Mouse (Mus musculus) kidney, embryonic 14.5 days (tissue): Measurements from ENCODE around the gene Tmem170. TPM values are rescaled to one million over a fixed set of nuclear protein-coding genes. Genes with fewer than 3 reads are reported as not detected.

Experiments used
- ATAC-seq: fragments of 200-750 bp; cut with Nextera tagmentation; 2 replicates; pipeline ENCODE4 v1.8.0; 2017; ENCODE audit warnings: moderate number of reproducible peaks, mild to moderate bottlenecking, moderate TSS enrichment, moderate library complexity; ENCODE audit not compliant: low FRiP score, low TSS enrichment
- H3K27ac ChIP-seq: fragments of 300-500 bp; sonication (generic); 2 replicates; pipeline ENCODE4 v1.5.1; 2014; ENCODE audit warnings: low read depth, mild to moderate bottlenecking, low read length, moderate library complexity, mixed read lengths
- H3K27me3 ChIP-seq: fragments of 300-500 bp; sonication (generic); 2 replicates; pipeline ENCODE4 v1.6.1; 2014; ENCODE audit warnings: mild to moderate bottlenecking, low read length; ENCODE audit not compliant: control insufficient read depth, insufficient read depth
- H3K36me3 ChIP-seq: fragments of 300-500 bp; sonication (generic); 2 replicates; pipeline ENCODE4 v1.6.1; 2014; ENCODE audit warnings: low read length, mixed read lengths; ENCODE audit not compliant: control insufficient read depth, insufficient read depth
- H3K4me1 ChIP-seq: fragments of 300-500 bp; sonication (generic); 2 replicates; pipeline ENCODE4 v1.6.1; 2014; ENCODE audit warnings: low read length, mixed read lengths; ENCODE audit not compliant: control insufficient read depth, insufficient read depth
- H3K4me2 ChIP-seq: fragments of 300-500 bp; sonication (generic); replicated peaks from 2 replicates; pipeline ENCODE4 v1.6.1; 2014; ENCODE audit warnings: low read depth, mild to moderate bottlenecking, low read length
- H3K4me3 ChIP-seq: fragments of 300-500 bp; sonication (generic); 2 replicates; pipeline ENCODE4 v1.5.1; 2014; ENCODE audit warnings: mild to moderate bottlenecking, low read length
- H3K9ac ChIP-seq: fragments of 300-500 bp; sonication (generic); 2 replicates; pipeline ENCODE4 v1.6.1; 2014; ENCODE audit warnings: low read depth, mild to moderate bottlenecking, low read length, moderate library complexity
- H3K9me3 ChIP-seq: fragments of 300-500 bp; sonication (generic); 2 replicates; pipeline ENCODE4 v1.6.1; 2016; ENCODE audit warnings: low read length; ENCODE audit not compliant: control insufficient read depth
- WGBS: fragments of 180-500 bp; shearing (Covaris S2); extraction: QIAGEN DNeasy Blood & Tissue Kit; methylation state at CpG from one replicate; pipeline ENCODE4 v1.1.7; 2014; 5-methylcytosine and 5-hydroxymethylcytosine counted together
- polyA plus RNA-seq: library from polyadenylated mRNA; unstranded; fragments of >200 nt; fragmentation: Nextera tagmentation; extraction: Ambion mirVana; gene quantifications from 2 replicates; pipeline ENCODE4 v1.2.1, GENCODE M21; 2014

Gene Tmem170
- polyA plus RNA-seq, 1 experiment from 2014 or later: 11.7 TPM

GRCm38 (mm10) chr8:111905500-111906121 lies 29.1 kb upstream of the Tmem170 start:
- H3K9me3 ChIP-seq: no peaks in the 10 kb centered on the region
- no peak for ATAC-seq
- H3K9ac ChIP-seq: no peak overlapping the region
- H3K4me2 ChIP-seq: no peak overlapping the region
- 59% methylated on average over 8 of the region's 8 CpGs for WGBS
- H3K4me3 ChIP-seq: no peak overlapping the region
- 0 out of 2 replicates have a peak, but pooled peaks cover 6% of the 10 kb centered on the region for H3K4me1 ChIP-seq
- H3K27me3 ChIP-seq: peaks cover 14% of the 10 kb centered on the region; the same call in 1 of the 2 replicates
- no peak overlapping the region for H3K27ac ChIP-seq
- H3K36me3 ChIP-seq: no peaks in the 10 kb centered on the region

- no peak overlapping the region; the same call in 1 of the 2 replicates for H3K27ac ChIP-seq
Observed at GRCm38 (mm10) chr8:111902080-111902479, 25.5 kb upstream of the Tmem170 start.

DNA sequence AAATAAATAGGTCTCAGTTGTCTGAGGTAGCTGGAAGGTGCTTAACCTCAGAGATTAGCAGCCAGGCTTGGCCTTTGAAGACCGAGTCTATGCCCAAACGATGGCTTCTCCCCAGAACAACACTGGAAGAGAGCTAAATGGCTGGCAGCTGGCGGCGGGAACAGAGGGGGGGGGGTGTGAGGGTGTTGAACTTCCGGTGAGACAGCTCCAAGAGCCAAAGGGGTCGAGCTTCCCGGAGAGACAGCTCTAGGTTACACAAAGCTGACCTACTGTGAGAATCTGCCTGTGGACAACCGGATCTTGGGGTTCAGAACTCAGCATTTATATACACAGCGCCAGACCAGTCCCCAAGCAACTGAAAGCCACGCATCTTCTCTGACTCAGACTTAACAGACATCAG lies 22.0 kb upstream of the Tmem170 start:
- no peaks in the 10 kb centered on the region for H3K27me3 ChIP-seq
- no peak for ATAC-seq
- H3K9me3 ChIP-seq: no peaks in the 10 kb centered on the region
- no peak overlapping the region for H3K27ac ChIP-seq
- WGBS: 34% methylated on average over 10 of the region's 10 CpGs
- 0 out of 2 replicates have a peak, but pooled peaks cover 3% of the 10 kb centered on the region for H3K4me1 ChIP-seq
- H3K36me3 ChIP-seq: no peaks in the 10 kb centered on the region
- H3K4me2 ChIP-seq: no peak overlapping the region
- H3K9ac ChIP-seq: no peak overlapping the region
- no peak overlapping the region for H3K4me3 ChIP-seq

More at GRCm38 (mm10) chr8:111902080-111902479, 25.5 kb upstream of the Tmem170 start:
- ATAC-seq: peak; percentile 94
- 12% methylated on average over 5 of the region's 5 CpGs for WGBS
- no peak overlapping the region for H3K4me2 ChIP-seq
- 0 out of 2 replicates have a peak, but pooled peaks cover 3% of the 10 kb centered on the region for H3K4me1 ChIP-seq
- no peaks in the 10 kb centered on the region for H3K9me3 ChIP-seq
- no peaks in the 10 kb centered on the region for H3K27me3 ChIP-seq
- H3K36me3 ChIP-seq: no peaks in the 10 kb centered on the region
- H3K9ac ChIP-seq: no peak overlapping the region
- no peak overlapping the region for H3K4me3 ChIP-seq

GRCm38 (mm10) chr8:111894955-111895354 lies 18.4 kb upstream of the Tmem170 start:
- H3K4me2 ChIP-seq: no peak overlapping the region
- WGBS: 92% methylated on average over 7 of the region's 7 CpGs
- H3K27me3 ChIP-seq: peaks cover 17% of the 10 kb centered on the region
- H3K9me3 ChIP-seq: no peaks in the 10 kb centered on the region
- ATAC-seq: no peak
- H3K4me1 ChIP-seq: peaks cover 8% of the 10 kb centered on the region; the same call in 1 of the 2 replicates
- H3K27ac ChIP-seq: no peak overlapping the region
- H3K9ac ChIP-seq: no peak overlapping the region
- no peaks in the 10 kb centered on the region for H3K36me3 ChIP-seq
- H3K4me3 ChIP-seq: no peak overlapping the region

- no peak overlapping the region for H3K9ac ChIP-seq
- H3K4me3 ChIP-seq: no peak overlapping the region
- H3K27me3 ChIP-seq: peaks cover 27% of the 10 kb centered on the region
- ATAC-seq: no peak
- no peak overlapping the region for H3K27ac ChIP-seq
- H3K4me2 ChIP-seq: no peak overlapping the region
- no peaks in the 10 kb centered on the region for H3K36me3 ChIP-seq
- 55% methylated on average over 5 of the region's 5 CpGs for WGBS
- H3K4me1 ChIP-seq: peaks cover 17% of the 10 kb centered on the region; the same call in 1 of the 2 replicates
- no peaks in the 10 kb centered on the region for H3K9me3 ChIP-seq
Observed at GRCm38 (mm10) chr8:111892615-111893014, 16.1 kb upstream of the Tmem170 start.

GRCm38 (mm10) chr8:111891983-111892382 lies 15.4 kb upstream of the Tmem170 start:
- no peak overlapping the region for H3K4me3 ChIP-seq
- no peaks in the 10 kb centered on the region for H3K36me3 ChIP-seq
- no peaks in the 10 kb centered on the region for H3K9me3 ChIP-seq
- H3K9ac ChIP-seq: no peak overlapping the region
- 32% methylated on average over 8 of the region's 8 CpGs for WGBS
- no peak overlapping the region for H3K4me2 ChIP-seq
- no peak for ATAC-seq
- H3K27ac ChIP-seq: no peak overlapping the region
- peaks cover 17% of the 10 kb centered on the region; the same call in 1 of the 2 replicates for H3K4me1 ChIP-seq
- H3K27me3 ChIP-seq: peaks cover 27% of the 10 kb centered on the region

GRCm38 (mm10) chr8:111890911-111891303 lies 14.4 kb upstream of the Tmem170 start:
- no peak for ATAC-seq
- H3K4me3 ChIP-seq: no peak overlapping the region
- peaks cover 27% of the 10 kb centered on the region for H3K27me3 ChIP-seq
- H3K9ac ChIP-seq: peak overlapping the region; percentile 40; the same call in 1 of the 2 replicates
- no peak overlapping the region for H3K4me2 ChIP-seq
- 56% methylated on average over 6 of the region's 6 CpGs for WGBS
- H3K9me3 ChIP-seq: no peaks in the 10 kb centered on the region
- H3K4me1 ChIP-seq: peaks cover 17% of the 10 kb centered on the region; the same call in 1 of the 2 replicates
- H3K36me3 ChIP-seq: no peaks in the 10 kb centered on the region
- H3K27ac ChIP-seq: no peak overlapping the region

DNA sequence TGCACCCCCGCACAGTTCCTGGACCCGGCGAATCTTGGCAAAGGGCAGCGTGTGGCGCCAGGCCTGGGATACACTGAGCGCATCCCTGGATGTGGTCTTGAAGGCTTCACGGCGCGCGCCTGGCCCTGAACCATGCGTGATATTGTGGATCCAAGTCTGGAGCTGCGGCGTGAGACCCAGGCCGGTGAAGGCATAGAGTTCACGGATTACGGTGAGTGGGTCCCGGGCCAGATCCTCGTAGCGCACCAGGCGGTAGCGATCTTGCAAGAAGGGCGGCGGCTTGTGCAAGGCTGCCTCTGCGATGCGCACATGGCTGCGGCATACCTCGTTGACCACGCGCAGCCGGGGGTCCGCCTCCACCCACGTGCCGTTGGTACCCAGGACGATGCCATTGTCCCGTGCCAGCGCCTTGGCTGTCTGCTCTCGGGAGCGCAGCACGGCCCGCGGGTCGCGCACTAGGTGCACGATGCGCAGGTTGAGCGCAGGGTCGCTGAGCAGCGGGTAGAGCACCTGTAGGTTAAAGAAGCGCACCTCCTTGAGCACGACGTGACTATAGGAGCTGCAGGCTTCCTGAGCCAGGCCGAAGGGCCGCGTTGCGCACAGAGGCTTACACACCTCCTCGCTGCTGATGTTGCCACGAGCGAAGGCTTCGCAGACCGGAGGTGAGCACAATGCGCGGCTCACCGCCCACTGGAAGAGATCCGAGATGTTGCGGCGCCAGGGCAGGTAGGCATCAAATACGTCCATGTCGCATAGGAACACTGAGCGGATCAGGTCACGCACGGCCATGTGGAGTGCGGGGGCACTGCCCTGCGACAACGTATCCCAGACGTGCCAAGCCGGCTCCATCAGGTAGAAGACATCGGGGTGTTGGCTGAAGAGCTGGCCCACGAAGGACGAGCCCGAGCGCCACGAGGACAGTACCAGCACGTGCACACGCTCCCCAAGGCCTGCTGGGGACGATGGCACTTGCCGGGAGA lies 13.7 kb upstream of the Tmem170 start:
- WGBS: 9% methylated on average over 86 of the region's 86 CpGs
- Histone ChIP-seq H3K9ac (peak overlapping the region; percentile 40; the same call in 1 of the 2 replicates), H3K4me3 (peak overlapping the region; percentile 33), H3K27me3 (peaks cover 27% of the 10 kb centered on the region), H3K4me2 (peak overlapping the region; percentile 49), H3K4me1 (peaks cover 17% of the 10 kb centered on the region; the same call in 1 of the 2 replicates), H3K9me3 (no peaks in the 10 kb centered on the region), H3K36me3 (no peaks in the 10 kb centered on the region), H3K27ac (no peak overlapping the region)
- ATAC-seq: peak; percentile 48
